Mouse (Mus musculus): ENCODE data around the gene Sema4c. TPM values are rescaled to one million over a fixed set of nuclear protein-coding genes. Genes with fewer than 3 reads are reported as not detected.

Gene Sema4c
- polyA plus RNA-seq, 1 experiment from 2014 or later: 10.6 TPM

GRCm38 (mm10) chr1:36554633-36555399, 3.3 kb downstream of the Sema4c start:
- H3K27ac ChIP-seq (ENCODE audit: low read length): peak overlapping the region; percentile 99
- H3K27me3 ChIP-seq (ENCODE audit: control insufficient read depth, insufficient read depth, low read length): no peaks in the 10 kb centered on the region
- no peaks in the 10 kb centered on the region for H3K9me3 ChIP-seq (replicated peaks; ENCODE audit: control insufficient read depth, low read length)
- peak overlapping the region; percentile 83 for H3K4me2 ChIP-seq (ENCODE audit: low read depth, low read length)
- H3K4me1 ChIP-seq (ENCODE audit: control insufficient read depth, insufficient read depth, low read length): peaks cover 32% of the 10 kb centered on the region
- 66% methylated on average over 21 of the region's 21 CpGs for WGBS
- peak overlapping the region; percentile 88 for H3K4me3 ChIP-seq (replicated peaks; ENCODE audit: low read length)
- H3K36me3 ChIP-seq (ENCODE audit: control insufficient read depth, insufficient read depth, low read length): peaks cover 29% of the 10 kb centered on the region
- no peak for ATAC-seq (ENCODE audit: insufficient read depth, low FRiP score)
- peak overlapping the region; percentile 94 for H3K9ac ChIP-seq (ENCODE audit: low read length)

DNA sequence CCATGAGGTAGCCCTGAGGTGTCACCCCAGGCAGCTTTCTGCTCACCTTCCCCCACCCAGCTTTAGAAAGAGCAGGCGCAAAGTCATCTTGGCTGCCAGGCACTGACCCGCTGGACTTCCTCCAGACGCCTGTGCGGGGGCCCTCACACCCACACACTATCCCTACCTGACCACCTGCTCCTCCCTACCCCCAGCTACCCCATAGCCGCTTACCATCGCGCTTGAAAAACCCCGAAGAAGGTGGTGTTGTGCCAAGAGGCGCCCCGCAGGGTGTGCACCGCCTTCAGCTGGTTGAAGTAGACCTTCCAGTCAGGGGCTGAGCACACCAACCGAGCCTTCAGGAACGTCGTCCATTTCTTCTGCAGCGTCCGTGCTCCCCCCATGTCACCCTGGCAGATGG, 5.6 kb downstream of the Sema4c start:
- no peaks in the 10 kb centered on the region for H3K27me3 ChIP-seq (ENCODE audit: control insufficient read depth, insufficient read depth, low read length)
- H3K36me3 ChIP-seq (ENCODE audit: control insufficient read depth, insufficient read depth, low read length): peaks cover 32% of the 10 kb centered on the region
- H3K4me3 ChIP-seq (replicated peaks; ENCODE audit: low read length): no peak overlapping the region
- ATAC-seq (ENCODE audit: insufficient read depth, low FRiP score): no peak
- no peaks in the 10 kb centered on the region for H3K9me3 ChIP-seq (replicated peaks; ENCODE audit: control insufficient read depth, low read length)
- no peak overlapping the region for H3K27ac ChIP-seq (ENCODE audit: low read length)
- H3K4me2 ChIP-seq (ENCODE audit: low read depth, low read length): no peak overlapping the region
- no peak overlapping the region for H3K9ac ChIP-seq (ENCODE audit: low read length)
- peaks cover 44% of the 10 kb centered on the region for H3K4me1 ChIP-seq (ENCODE audit: control insufficient read depth, insufficient read depth, low read length)
- WGBS: 80% methylated on average over 16 of the region's 16 CpGs

- H3K9ac ChIP-seq (ENCODE audit: low read length): no peak overlapping the region
- H3K4me2 ChIP-seq (ENCODE audit: low read depth, low read length): no peak overlapping the region
- peaks cover 46% of the 10 kb centered on the region for H3K4me1 ChIP-seq (ENCODE audit: control insufficient read depth, insufficient read depth, low read length)
- no peak overlapping the region for H3K4me3 ChIP-seq (replicated peaks; ENCODE audit: low read length)
- no peaks in the 10 kb centered on the region for H3K9me3 ChIP-seq (replicated peaks; ENCODE audit: control insufficient read depth, low read length)
- H3K27me3 ChIP-seq (ENCODE audit: control insufficient read depth, insufficient read depth, low read length): no peaks in the 10 kb centered on the region
- ATAC-seq (ENCODE audit: insufficient read depth, low FRiP score): no peak
- no peak overlapping the region for H3K27ac ChIP-seq (ENCODE audit: low read length)
- peaks cover 32% of the 10 kb centered on the region for H3K36me3 ChIP-seq (ENCODE audit: control insufficient read depth, insufficient read depth, low read length)
- WGBS: 87% methylated on average over 17 of the region's 17 CpGs
Observed at GRCm38 (mm10) chr1:36551904-36552303, 6.2 kb downstream of the Sema4c start.

- no peak for ATAC-seq (ENCODE audit: insufficient read depth, low FRiP score)
- Histone ChIP-seq H3K4me1 (ENCODE audit: control insufficient read depth, insufficient read depth, low read length) (peaks cover 47% of the 10 kb centered on the region), H3K4me3 (replicated peaks; ENCODE audit: low read length) (no peak overlapping the region), H3K27ac (ENCODE audit: low read length) (no peak overlapping the region), H3K36me3 (ENCODE audit: control insufficient read depth, insufficient read depth, low read length) (peaks cover 32% of the 10 kb centered on the region), H3K9ac (ENCODE audit: low read length) (no peak overlapping the region), H3K9me3 (replicated peaks; ENCODE audit: control insufficient read depth, low read length) (no peaks in the 10 kb centered on the region), H3K4me2 (ENCODE audit: low read depth, low read length) (no peak overlapping the region), H3K27me3 (ENCODE audit: control insufficient read depth, insufficient read depth, low read length) (no peaks in the 10 kb centered on the region)
- WGBS: 82% methylated on average over 20 of the region's 20 CpGs
Observed at GRCm38 (mm10) chr1:36550075-36550863, 7.9 kb downstream of the Sema4c start.

- peaks cover 32% of the 10 kb centered on the region for H3K36me3 ChIP-seq (ENCODE audit: control insufficient read depth, insufficient read depth, low read length)
- H3K9ac ChIP-seq (ENCODE audit: low read length): peak overlapping the region; percentile 52
- H3K9me3 ChIP-seq (replicated peaks; ENCODE audit: control insufficient read depth, low read length): no peaks in the 10 kb centered on the region
- peaks cover 39% of the 10 kb centered on the region for H3K4me1 ChIP-seq (ENCODE audit: control insufficient read depth, insufficient read depth, low read length)
- H3K27ac ChIP-seq (ENCODE audit: low read length): no peak overlapping the region
- no peak overlapping the region for H3K4me3 ChIP-seq (replicated peaks; ENCODE audit: low read length)
- 74% methylated on average over 18 of the region's 18 CpGs for WGBS
- ATAC-seq (ENCODE audit: insufficient read depth, low FRiP score): no peak
- H3K27me3 ChIP-seq (ENCODE audit: control insufficient read depth, insufficient read depth, low read length): no peaks in the 10 kb centered on the region
- H3K4me2 ChIP-seq (ENCODE audit: low read depth, low read length): no peak overlapping the region
Observed at GRCm38 (mm10) chr1:36549491-36549890, 8.7 kb downstream of the Sema4c start.

GRCm38 (mm10) chr1:36548771-36549170, 9.4 kb downstream of the Sema4c start:
- Histone ChIP-seq H3K27me3 (ENCODE audit: control insufficient read depth, insufficient read depth, low read length) (no peaks in the 10 kb centered on the region), H3K36me3 (ENCODE audit: control insufficient read depth, insufficient read depth, low read length) (peaks cover 31% of the 10 kb centered on the region), H3K9me3 (replicated peaks; ENCODE audit: control insufficient read depth, low read length) (no peaks in the 10 kb centered on the region), H3K4me2 (ENCODE audit: low read depth, low read length) (no peak overlapping the region), H3K9ac (ENCODE audit: low read length) (peak overlapping the region; percentile 52), H3K27ac (ENCODE audit: low read length) (peak overlapping the region; percentile 74; the same call in 1 of the 2 replicates), H3K4me3 (replicated peaks; ENCODE audit: low read length) (no peak overlapping the region), H3K4me1 (ENCODE audit: control insufficient read depth, insufficient read depth, low read length) (peaks cover 36% of the 10 kb centered on the region)
- no peak for ATAC-seq (ENCODE audit: insufficient read depth, low FRiP score)
- WGBS: 39% methylated on average over 8 of the region's 8 CpGs

DNA sequence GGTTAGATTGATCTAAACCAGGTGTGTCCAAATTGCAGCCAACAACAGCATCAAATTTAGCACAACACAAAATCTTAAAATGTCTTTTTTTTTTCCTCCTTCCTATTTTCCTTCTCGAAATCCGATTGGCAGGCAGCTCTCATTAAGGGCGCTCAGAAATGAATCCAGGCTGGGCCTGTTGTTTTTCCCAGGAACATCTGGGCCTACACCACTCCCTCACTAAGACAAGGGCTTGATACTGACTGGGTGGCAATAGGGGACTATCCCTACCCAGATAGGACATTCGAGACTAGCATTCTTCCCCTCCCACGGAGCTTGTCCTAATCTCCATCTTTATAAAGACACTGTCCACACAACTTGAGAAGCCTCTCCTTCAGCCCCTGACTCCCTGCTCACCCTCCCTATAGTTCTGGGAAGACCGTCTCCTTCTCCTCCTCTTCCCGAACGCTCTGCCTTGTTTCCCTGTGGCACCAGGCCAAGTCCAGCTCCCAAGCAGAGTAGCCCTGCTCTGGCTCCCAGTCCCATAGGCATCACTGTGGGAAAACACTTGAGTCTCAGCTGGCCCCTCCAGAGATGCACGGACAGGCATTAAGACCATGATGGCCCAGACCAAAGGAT, 10.1 kb downstream of the Sema4c start:
- H3K36me3 ChIP-seq (ENCODE audit: control insufficient read depth, insufficient read depth, low read length): peaks cover 25% of the 10 kb centered on the region
- H3K9ac ChIP-seq (ENCODE audit: low read length): no peak overlapping the region; the same call in 1 of the 2 replicates
- H3K9me3 ChIP-seq (replicated peaks; ENCODE audit: control insufficient read depth, low read length): no peaks in the 10 kb centered on the region
- no peaks in the 10 kb centered on the region for H3K27me3 ChIP-seq (ENCODE audit: control insufficient read depth, insufficient read depth, low read length)
- 36% methylated on average over 9 of the region's 9 CpGs for WGBS
- no peak overlapping the region for H3K4me2 ChIP-seq (ENCODE audit: low read depth, low read length)
- ATAC-seq (ENCODE audit: insufficient read depth, low FRiP score): no peak
- H3K27ac ChIP-seq (ENCODE audit: low read length): peak overlapping the region; percentile 74; the same call in 1 of the 2 replicates
- no peak overlapping the region for H3K4me3 ChIP-seq (replicated peaks; ENCODE audit: low read length)
- peaks cover 36% of the 10 kb centered on the region for H3K4me1 ChIP-seq (ENCODE audit: control insufficient read depth, insufficient read depth, low read length)

- peaks cover 20% of the 10 kb centered on the region for H3K36me3 ChIP-seq (ENCODE audit: control insufficient read depth, insufficient read depth, low read length)
- peak within 1 kb of the TSS; percentile 86 for H3K4me2 ChIP-seq (ENCODE audit: low read depth, low read length)
- H3K4me1 ChIP-seq (ENCODE audit: control insufficient read depth, insufficient read depth, low read length): peaks cover 36% of the 10 kb centered on the region
- H3K9ac ChIP-seq (ENCODE audit: low read length): peak within 1 kb of the TSS; percentile 88
- under 1% methylated on average over 43 of the region's 43 CpGs for WGBS
- H3K27ac ChIP-seq (ENCODE audit: low read length): peak within 1 kb of the TSS; percentile 82
- H3K4me3 ChIP-seq (replicated peaks; ENCODE audit: low read length): peak within 1 kb of the TSS; percentile 82
- no peaks in the 10 kb centered on the region for H3K9me3 ChIP-seq (replicated peaks; ENCODE audit: control insufficient read depth, low read length)
- H3K27me3 ChIP-seq (ENCODE audit: control insufficient read depth, insufficient read depth, low read length): no peaks in the 10 kb centered on the region
- peak; percentile 99 for ATAC-seq (ENCODE audit: insufficient read depth, low FRiP score)
Observed at GRCm38 (mm10) chr1:36546888-36547471, 11.2 kb downstream of the Sema4c start, which contains the start of gene Ankrd39. Gene Ankrd39 (minus strand): TSS chr1:36547445.
